Mouse (Mus musculus) bone marrow macrophage, adult 2 months (primary cell): ENCODE data around the gene Erich6b.

ENCODE experiments used
- CTCF ChIP-seq: IDR thresholded peaks from 2 replicates; pipeline ENCODE4 v1.5.1; 2012; ENCODE audit warnings: low read depth, mild to moderate bottlenecking, low read length, moderate library complexity
- POLR2A ChIP-seq: IDR thresholded peaks from 2 replicates; pipeline ENCODE4 v1.6.1; 2012; ENCODE audit warnings: mild to moderate bottlenecking, low read depth, low read length, borderline replicate concordance

- TF ChIP-seq POLR2A (no peak), CTCF (no peak)
These were observed 49.1 kb upstream of the Erich6b start, which contains the start of gene Spert for GRCm38 (mm10) chr14:75592978-75593377.
